Mouse (Mus musculus): ENCODE measurements at regions not wholly inside any gene's neighbourhood (a gene's known extent, or its start where the extent isn't known, plus 50 kb on each side); places are given as distances from the start of the nearest gene placed in this dataset.

GRCm38 (mm10) chr1:77933095-77933766 lies 263.7 kb downstream of the Pax3 start:
- DNase-seq, result no peak

- no peak for DNase-seq
These were observed 264.7 kb downstream of the Pax3 start for GRCm38 (mm10) chr1:77932226-77932625.

DNA sequence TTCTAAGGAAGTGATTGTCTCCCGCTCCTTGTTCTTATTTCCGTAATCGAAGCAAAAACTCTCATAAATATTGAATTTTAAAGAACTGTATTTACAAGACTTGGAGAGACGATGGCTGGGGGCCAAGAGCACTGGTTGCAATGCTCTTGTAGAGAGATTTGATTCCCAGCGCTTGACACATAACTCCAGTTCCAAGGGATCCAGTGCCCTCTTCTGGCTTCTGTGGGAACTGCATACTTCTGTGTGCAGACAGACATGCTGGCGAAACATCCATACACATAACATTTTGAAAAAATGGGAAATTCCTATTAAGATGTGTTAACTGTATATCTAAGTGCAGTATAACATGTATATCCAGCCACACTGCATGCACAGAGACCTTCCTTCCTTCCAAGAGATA lies 266.3 kb downstream of the Pax3 start:
- no peak for DNase-seq

- DNase-seq, result no peak
These were observed 267.4 kb downstream of the Pax3 start for GRCm38 (mm10) chr1:77929552-77929951.

- no peak for DNase-seq
These were observed 270.8 kb downstream of the Pax3 start for GRCm38 (mm10) chr1:77926146-77926545.

- no peak for DNase-seq
These were observed 300.7 kb downstream of the Pax3 start for GRCm38 (mm10) chr1:77896226-77896625.

GRCm38 (mm10) chr1:77879026-77879425 lies 317.9 kb downstream of the Pax3 start:
- DNase-seq, result no peak

DNA sequence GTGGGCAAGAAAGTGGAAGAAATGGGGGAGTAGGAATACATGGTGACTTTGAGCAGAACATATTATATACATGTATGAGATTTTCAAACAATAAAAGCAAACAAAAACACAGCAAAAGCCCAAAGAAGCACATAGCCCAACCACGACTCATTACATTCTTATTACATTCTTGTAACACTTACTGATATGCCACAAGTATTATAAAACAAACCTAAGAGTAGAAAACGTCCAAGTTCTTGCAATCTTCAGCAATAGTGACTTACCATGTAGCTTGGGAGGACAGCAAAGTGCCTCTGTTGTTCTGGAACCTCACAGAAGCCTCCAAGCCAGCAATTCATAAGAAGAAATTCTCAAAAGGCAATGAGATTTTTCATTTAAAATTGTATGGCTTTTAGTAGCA lies 326.8 kb downstream of the Pax3 start:
- DNase-seq, result no peak

- DNase-seq, result no peak
These were observed 327.8 kb downstream of the Pax3 start for GRCm38 (mm10) chr1:77869174-77869573.

GRCm38 (mm10) chr1:77859931-77860330 lies 337.0 kb downstream of the Pax3 start:
- DNase-seq, result no peak

- no peak for DNase-seq
These were observed 339.5 kb upstream of the Epha4 start for GRCm38 (mm10) chr1:77854366-77854765.

- no peak for DNase-seq
These were observed 333.1 kb upstream of the Epha4 start for GRCm38 (mm10) chr1:77847766-77848615.

GRCm38 (mm10) chr1:77846039-77846727 lies 331.3 kb upstream of the Epha4 start:
- no peak for DNase-seq

DNA sequence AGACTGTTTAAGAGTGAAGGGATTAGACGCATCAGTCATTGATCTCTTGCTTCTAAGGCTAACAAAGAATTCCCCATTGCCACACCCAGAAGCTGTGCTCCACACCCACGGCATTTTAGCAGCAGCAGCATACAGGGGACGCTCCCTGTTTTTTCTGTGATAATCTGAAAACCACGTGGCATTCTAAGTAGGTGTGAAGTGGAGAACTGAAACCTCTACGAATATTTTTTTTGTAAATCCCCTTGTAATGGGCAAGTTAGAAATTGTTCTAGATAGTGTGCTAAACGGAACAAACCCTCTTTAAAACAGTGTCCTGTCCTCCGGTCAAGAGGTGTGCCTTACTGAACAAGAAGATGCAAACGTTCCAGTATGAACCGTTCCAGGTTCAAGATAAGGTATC lies 325.8 kb upstream of the Epha4 start:
- DNase-seq, result no peak

GRCm38 (mm10) chr1:77832174-77832573 lies 317.3 kb upstream of the Epha4 start:
- DNase-seq, result no peak

DNA sequence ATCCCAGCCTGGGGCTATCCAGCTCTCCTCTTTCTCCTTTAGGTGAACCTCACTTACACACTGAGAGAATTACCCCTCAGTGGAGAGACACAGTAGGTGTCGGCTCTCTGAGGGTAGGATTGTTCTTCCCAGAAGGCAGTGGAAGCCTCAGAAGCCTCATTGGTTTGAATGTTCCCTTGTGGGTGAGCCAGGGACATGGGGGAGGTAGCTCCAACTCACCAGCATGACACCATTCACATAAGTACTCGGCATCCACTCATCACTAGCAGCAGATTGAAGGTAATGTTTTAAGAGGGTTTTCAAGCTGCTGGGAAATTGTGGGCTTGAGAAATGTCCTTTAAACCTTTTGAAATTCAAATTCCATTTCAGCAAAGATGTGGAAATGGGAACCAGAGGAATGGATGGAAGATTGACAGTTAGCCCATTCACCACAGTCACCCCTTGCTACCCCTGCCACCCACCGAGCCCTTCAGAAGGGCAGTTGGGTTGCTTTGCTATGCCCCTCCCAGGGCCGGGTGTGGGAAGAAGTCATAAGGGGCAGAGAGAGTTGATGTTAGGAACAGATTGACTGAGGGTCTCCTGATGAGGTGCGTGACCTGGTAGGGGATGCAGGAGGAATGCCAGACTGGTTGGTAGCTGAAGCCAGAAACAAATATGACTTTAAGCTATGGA lies 310.0 kb upstream of the Epha4 start:
- DNase-seq, result no peak

- DNase-seq, result no peak
These were observed 309.2 kb upstream of the Epha4 start for GRCm38 (mm10) chr1:77823801-77824687.

DNA sequence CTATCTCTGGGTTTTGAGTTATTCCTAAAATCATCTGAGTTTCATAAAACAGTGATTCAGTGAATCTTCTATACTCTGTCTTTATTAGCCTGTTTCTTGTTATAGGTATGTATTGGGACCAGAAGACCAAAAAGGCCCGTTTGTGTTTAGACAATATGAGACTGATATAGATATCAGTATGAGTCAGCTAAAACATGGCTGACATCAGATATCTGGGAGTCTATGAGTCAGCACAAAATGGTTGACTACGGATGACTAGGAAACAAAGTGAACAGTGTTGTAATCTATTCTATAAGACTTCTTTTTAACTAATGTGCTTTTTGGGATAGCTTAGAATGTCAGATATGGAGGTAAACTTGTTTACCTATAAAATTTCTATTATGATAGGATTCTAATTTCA lies 305.2 kb upstream of the Epha4 start:
- DNase-seq, result no peak

- DNase-seq, result no peak
These were observed 300.6 kb upstream of the Epha4 start for GRCm38 (mm10) chr1:77815451-77815850.

- DNase-seq, result no peak
These were observed 296.7 kb upstream of the Epha4 start for GRCm38 (mm10) chr1:77811573-77811972.

DNA sequence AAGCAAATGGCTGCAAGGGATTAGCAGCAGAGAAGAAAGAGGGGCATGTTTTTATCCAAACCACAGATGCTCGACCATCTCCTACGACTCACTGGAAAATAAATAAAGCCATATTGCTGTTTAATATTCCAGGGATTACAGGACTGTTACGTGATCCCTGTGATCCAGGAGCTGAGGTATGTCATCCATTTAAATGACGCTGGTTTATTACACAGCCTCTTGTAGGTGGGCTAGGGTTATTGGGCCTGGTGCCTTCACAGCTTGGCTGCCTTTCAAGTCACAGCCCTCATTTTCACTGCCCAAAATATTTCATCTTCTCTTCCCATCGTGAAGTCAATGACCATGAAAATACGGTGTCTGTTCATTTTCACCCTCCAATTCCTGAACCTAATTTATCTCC lies 276.1 kb upstream of the Epha4 start:
- no peak for DNase-seq

GRCm38 (mm10) chr1:77754326-77754725 lies 239.4 kb upstream of the Epha4 start:
- no peak for DNase-seq
